Mouse (Mus musculus) embryonic facial prominence, embryonic 15.5 days (tissue): ENCODE data around the gene Dnpep. TPM values are rescaled to one million over a fixed set of nuclear protein-coding genes. Genes with fewer than 3 reads are reported as not detected.

Source experiments
- ATAC-seq: fragments of 200-750 bp; cut with Nextera tagmentation; 2 replicates; pipeline ENCODE4 v1.8.0; 2017; ENCODE audit warnings: low read depth, moderate TSS enrichment; ENCODE audit not compliant: insufficient number of reproducible peaks, low FRiP score, low TSS enrichment
- H3K27ac ChIP-seq: fragments of 300-500 bp; sonication (generic); replicated peaks from 2 replicates; pipeline ENCODE4 v1.5.1; 2015; ENCODE audit warnings: mild to moderate bottlenecking, inconsistent platforms
- H3K27me3 ChIP-seq: fragments of 300-500 bp; sonication (generic); 2 replicates; pipeline ENCODE4 v1.6.1; 2015; ENCODE audit warnings: inconsistent platforms
- H3K36me3 ChIP-seq: fragments of 300-500 bp; sonication (generic); 2 replicates; pipeline ENCODE4 v1.6.1; 2015; ENCODE audit warnings: mild to moderate bottlenecking, inconsistent platforms
- H3K4me1 ChIP-seq: fragments of 300-500 bp; sonication (generic); 2 replicates; pipeline ENCODE4 v1.6.1; 2015; ENCODE audit warnings: inconsistent platforms
- H3K4me2 ChIP-seq: fragments of 300-500 bp; sonication (generic); replicated peaks from 2 replicates; pipeline ENCODE4 v1.6.1; 2015; ENCODE audit warnings: mild to moderate bottlenecking, inconsistent platforms
- H3K4me3 ChIP-seq: fragments of 300-500 bp; sonication (generic); replicated peaks from 2 replicates; pipeline ENCODE4 v1.5.1; 2015; ENCODE audit warnings: mild to moderate bottlenecking, inconsistent platforms
- H3K9ac ChIP-seq: fragments of 300-500 bp; sonication (generic); 2 replicates; pipeline ENCODE4 v1.6.1; 2015; ENCODE audit warnings: inconsistent platforms
- H3K9me3 ChIP-seq: fragments of 300-500 bp; sonication (generic); replicated peaks from 2 replicates; pipeline ENCODE4 v1.6.1; 2016; ENCODE audit warnings: inconsistent platforms
- WGBS: fragments of 180-500 bp; shearing (Covaris S2); methylation state at CpG from one replicate; pipeline ENCODE4 v1.1.7; 2015; 5-methylcytosine and 5-hydroxymethylcytosine counted together
- polyA plus RNA-seq: library from polyadenylated mRNA; unstranded; fragments of >200 nt; fragmentation: Nextera tagmentation; extraction: Ambion mirVana; gene quantifications from 2 replicates; pipeline ENCODE4 v1.2.1, GENCODE M21; 2015

Dnpep gene
- polyA plus RNA-seq, 1 experiment from 2014 or later, result 113 TPM

DNA sequence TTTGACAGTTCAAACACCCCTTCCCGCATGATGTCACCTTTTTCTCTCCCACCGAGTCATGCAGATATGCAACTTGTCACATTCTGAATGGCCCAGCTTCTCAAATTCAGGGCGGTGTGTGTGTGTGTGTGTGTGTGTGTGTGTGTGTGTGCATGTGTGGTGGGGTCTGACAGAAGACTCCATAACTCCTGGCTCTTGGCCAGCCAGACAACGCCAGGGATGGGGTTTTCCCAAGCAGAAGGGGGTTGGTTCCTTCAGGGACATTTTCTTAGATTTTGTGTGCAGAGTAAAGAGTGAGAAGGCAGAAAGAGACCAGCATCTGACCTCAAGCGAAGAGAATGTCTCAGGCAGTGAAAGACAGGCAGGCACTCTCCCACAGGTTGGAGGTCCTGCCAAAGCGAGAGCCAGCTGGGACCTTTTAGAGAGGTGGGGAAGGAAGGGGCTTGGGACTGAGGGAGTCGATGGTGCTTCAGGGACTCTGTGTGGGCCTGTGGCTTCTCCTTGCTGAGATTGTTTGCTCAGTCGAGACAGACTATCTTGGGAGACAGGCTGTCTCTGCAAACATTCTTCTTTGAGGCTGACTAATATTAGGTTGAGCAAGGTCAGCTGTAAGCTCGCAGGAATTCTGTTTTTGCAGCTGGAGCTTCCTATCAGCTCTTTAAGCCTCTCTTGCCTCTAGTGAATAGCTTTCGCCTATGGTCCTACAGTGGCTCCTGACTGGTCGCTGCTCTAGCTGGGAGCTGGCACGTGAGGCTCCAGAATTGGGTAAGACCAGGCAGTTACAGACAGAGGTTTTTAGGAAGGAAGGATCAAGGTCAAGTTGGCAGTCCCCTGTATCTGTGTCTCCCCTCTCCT lies 25.1 kb downstream of the Dnpep start:
- no peaks in the 10 kb centered on the region for H3K4me1 ChIP-seq
- no peak overlapping the region for H3K27ac ChIP-seq
- H3K4me3 ChIP-seq, result no peak overlapping the region
- no peaks in the 10 kb centered on the region for H3K27me3 ChIP-seq
- H3K9ac ChIP-seq, result no peak overlapping the region
- no peaks in the 10 kb centered on the region for H3K9me3 ChIP-seq
- 42% methylated on average over 12 of the region's 12 CpGs for WGBS
- H3K36me3 ChIP-seq, result no peaks in the 10 kb centered on the region
- no peak overlapping the region for H3K4me2 ChIP-seq
- no peak for ATAC-seq

DNA sequence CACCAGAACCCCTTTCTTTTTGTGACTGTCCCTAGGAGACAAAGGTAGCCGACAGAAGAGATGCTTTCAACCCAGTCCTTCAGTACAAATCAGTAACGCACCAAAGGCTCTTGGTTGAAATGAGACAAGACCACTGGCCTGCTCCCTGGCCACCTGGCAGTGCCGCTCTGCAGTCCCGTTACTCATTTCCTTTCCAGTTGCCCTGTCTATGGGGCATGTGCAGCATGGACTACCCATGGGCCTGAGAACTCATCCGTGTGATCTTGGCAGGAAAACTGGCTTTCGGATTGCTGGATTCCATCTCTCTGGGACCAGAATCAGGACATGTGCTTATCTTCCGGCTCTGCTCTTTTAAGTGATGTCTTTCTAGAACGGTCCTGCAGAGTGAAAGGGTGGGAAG lies 26.5 kb downstream of the Dnpep start:
- no peak overlapping the region for H3K27ac ChIP-seq
- no peak overlapping the region for H3K4me3 ChIP-seq
- no peaks in the 10 kb centered on the region for H3K9me3 ChIP-seq
- no peaks in the 10 kb centered on the region for H3K4me1 ChIP-seq
- no peak overlapping the region for H3K4me2 ChIP-seq
- H3K36me3 ChIP-seq, result no peaks in the 10 kb centered on the region
- no peak for ATAC-seq
- no peak overlapping the region for H3K9ac ChIP-seq
- no peaks in the 10 kb centered on the region for H3K27me3 ChIP-seq
- WGBS, result 82% methylated on average over 8 of the region's 8 CpGs

DNA sequence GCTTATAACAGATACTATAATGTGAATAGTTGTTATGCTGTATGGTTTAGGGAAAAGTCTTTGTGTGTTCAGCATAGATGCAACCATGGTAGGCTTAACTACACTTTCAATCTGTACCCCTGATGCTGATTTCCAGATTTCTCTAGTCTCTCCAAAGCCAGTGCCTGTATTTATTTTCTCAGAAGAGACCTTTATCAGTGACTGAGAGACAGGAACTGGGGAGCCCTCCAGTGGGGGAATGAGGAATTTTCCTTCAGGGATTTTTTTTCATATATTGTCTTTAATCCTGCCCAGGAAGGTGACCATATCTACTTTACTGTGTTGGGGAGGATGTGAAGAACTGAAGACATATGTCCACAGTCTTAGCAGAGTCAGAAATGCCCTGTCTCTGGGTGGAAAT lies 27.2 kb downstream of the Dnpep start:
- H3K9ac ChIP-seq, result no peak overlapping the region
- no peak for ATAC-seq

DNA sequence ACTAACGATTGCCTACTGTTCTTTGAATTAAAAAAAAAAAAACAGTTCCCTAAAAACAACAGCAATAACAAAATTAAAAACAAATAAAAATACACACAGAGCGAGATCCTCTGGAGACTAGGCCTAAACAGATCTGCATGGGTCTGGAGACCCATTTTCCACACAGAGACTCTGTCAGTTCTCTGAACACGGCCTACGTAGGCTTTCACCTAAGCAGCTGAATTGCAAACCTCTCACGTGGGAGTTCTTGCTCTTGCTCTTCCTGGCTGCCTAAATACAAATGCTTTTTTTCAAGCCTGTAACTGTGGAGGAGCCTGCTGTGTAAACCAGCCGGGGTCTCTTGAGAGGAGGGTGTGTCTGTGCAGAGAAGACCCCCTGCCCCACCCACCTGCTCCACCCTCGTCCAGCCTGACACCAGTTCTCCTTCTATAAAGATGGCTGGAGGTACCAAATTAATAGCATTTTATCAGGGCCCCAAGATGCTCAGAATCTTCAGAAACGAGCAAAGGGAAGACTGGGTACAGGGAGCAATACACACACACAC lies 27.8 kb downstream of the Dnpep start:
- 56% methylated on average over 8 of the region's 8 CpGs for WGBS
- Histone ChIP-seq H3K4me1 (no peaks in the 10 kb centered on the region), H3K27ac (no peak overlapping the region), H3K4me3 (no peak overlapping the region), H3K27me3 (no peaks in the 10 kb centered on the region), H3K9me3 (no peaks in the 10 kb centered on the region), H3K9ac (no peak overlapping the region), H3K4me2 (no peak overlapping the region), H3K36me3 (no peaks in the 10 kb centered on the region)
- no peak for ATAC-seq

More for the DNA sequence above, 27.2 kb downstream of the Dnpep start:
- H3K27me3 ChIP-seq, result no peaks in the 10 kb centered on the region
- H3K4me1 ChIP-seq, result no peaks in the 10 kb centered on the region
- no peaks in the 10 kb centered on the region for H3K36me3 ChIP-seq
- no peaks in the 10 kb centered on the region for H3K9me3 ChIP-seq
- no peak overlapping the region for H3K4me2 ChIP-seq
- H3K4me3 ChIP-seq, result no peak overlapping the region
- H3K27ac ChIP-seq, result no peak overlapping the region

DNA sequence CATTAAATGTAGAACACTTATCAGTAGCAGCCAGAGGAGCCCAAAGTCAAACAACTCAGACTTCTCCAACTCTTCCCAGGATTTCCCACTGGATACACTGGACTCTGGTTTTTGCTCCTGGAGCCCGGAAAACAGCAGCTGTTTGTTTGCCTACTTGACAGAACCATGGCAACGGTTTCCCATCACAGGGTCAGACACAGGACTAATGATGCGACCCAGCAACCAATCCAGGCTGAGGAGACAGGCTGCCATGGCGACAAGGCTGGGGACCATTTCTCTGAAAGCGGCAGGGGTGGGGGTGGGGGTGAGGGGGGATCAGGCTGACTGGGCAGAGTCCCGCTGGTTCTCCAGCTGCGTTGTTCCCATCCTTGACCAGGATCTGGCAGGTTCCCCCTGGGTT lies 28.4 kb downstream of the Dnpep start:
- Histone ChIP-seq H3K4me1 (no peaks in the 10 kb centered on the region), H3K27ac (no peak overlapping the region), H3K27me3 (no peaks in the 10 kb centered on the region), H3K9me3 (no peaks in the 10 kb centered on the region), H3K9ac (no peak overlapping the region), H3K4me2 (no peak overlapping the region), H3K36me3 (no peaks in the 10 kb centered on the region), H3K4me3 (no peak overlapping the region)
- 10% methylated on average over 7 of the region's 7 CpGs for WGBS
- no peak for ATAC-seq

DNA sequence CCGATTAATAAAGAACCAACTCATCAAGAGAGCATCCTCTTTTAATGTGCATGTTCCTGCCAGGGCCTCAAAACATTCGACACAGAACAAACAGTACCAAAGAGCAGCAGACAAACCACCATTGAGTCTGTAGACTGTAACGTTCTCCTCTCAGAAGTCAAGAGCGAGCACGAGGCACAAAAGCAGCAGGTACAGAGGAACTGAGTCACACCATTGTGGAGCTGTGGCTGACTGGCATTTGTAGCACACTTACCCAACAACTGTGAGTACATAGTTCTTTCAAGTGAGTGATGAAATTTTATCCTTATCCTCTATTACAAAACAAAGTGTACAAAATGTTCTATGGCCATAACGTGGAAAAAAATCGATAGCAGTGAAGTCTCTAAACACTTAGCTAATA lies 32.9 kb downstream of the Dnpep start:
- Histone ChIP-seq H3K4me1 (no peaks in the 10 kb centered on the region), H3K9ac (no peak overlapping the region), H3K4me2 (no peak overlapping the region), H3K27ac (no peak overlapping the region), H3K9me3 (no peaks in the 10 kb centered on the region), H3K36me3 (no peaks in the 10 kb centered on the region), H3K4me3 (no peak overlapping the region), H3K27me3 (no peaks in the 10 kb centered on the region)
- ATAC-seq, result no peak
- WGBS, result 84% methylated on average over 7 of the region's 7 CpGs

DNA sequence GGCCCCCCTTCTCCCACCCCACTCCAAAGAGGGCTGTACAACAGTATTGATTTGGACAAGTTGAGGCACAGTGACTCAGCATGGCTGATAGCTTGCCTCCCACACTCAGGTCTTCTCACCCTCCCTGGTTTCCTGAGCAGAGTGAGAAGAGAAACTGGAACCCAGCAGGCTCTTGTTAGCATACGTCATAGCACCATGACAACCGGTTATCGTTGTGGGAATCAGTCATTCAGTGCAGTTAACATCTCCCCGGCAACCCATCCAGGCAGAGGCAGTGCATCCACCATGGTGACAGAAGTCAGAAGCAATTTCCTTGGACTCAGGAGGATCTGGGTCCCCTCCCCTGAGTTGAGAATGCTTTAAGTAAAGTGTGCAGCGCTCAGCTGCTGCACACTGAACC lies 34.8 kb downstream of the Dnpep start:
- no peak overlapping the region for H3K9ac ChIP-seq
- WGBS, result 73% methylated on average over 5 of the region's 5 CpGs

DNA sequence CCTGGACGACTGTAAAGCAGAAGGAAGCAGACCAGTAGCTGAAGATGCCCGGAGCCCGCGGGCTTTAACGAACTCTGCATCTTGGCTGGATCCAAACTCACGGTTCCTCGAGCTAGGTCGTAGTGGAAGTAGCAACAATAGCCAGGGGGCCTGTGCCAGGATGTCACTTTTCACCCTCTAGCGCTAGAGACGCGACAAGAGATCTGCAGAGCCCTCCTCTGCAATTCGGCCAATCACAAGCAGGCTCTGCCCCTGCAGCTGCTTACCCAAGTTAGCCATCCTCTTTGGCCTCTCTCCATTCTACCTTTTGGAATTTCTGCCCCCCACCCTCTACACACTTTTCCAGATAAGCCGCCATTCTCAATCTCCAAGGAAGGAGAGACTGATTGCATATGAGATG lies 39.6 kb downstream of the Dnpep start, which contains the start of gene Resp18:
Gene Resp18, minus strand, starts transcription at position 188 of the 400 bp plus-strand sequence.
- H3K36me3 ChIP-seq, result no peaks in the 10 kb centered on the region
- 3% methylated on average over 13 of the region's 13 CpGs for WGBS
- H3K27ac ChIP-seq, result no peak within 1 kb of the TSS
- H3K9ac ChIP-seq, result no peak within 1 kb of the TSS
- no peak for ATAC-seq
- no peaks in the 10 kb centered on the region for H3K4me1 ChIP-seq
- peaks cover 22% of the 10 kb centered on the region for H3K27me3 ChIP-seq
- no peak within 1 kb of the TSS for H3K4me2 ChIP-seq
- no peak within 1 kb of the TSS for H3K4me3 ChIP-seq
- no peaks in the 10 kb centered on the region for H3K9me3 ChIP-seq

More for the DNA sequence above, 34.8 kb downstream of the Dnpep start:
- H3K9me3 ChIP-seq, result no peaks in the 10 kb centered on the region
- H3K36me3 ChIP-seq, result no peaks in the 10 kb centered on the region
- ATAC-seq, result no peak
- H3K27me3 ChIP-seq, result peaks cover 10% of the 10 kb centered on the region
- H3K4me1 ChIP-seq, result no peaks in the 10 kb centered on the region
- H3K4me3 ChIP-seq, result no peak overlapping the region
- no peak overlapping the region for H3K27ac ChIP-seq
- H3K4me2 ChIP-seq, result no peak overlapping the region

DNA sequence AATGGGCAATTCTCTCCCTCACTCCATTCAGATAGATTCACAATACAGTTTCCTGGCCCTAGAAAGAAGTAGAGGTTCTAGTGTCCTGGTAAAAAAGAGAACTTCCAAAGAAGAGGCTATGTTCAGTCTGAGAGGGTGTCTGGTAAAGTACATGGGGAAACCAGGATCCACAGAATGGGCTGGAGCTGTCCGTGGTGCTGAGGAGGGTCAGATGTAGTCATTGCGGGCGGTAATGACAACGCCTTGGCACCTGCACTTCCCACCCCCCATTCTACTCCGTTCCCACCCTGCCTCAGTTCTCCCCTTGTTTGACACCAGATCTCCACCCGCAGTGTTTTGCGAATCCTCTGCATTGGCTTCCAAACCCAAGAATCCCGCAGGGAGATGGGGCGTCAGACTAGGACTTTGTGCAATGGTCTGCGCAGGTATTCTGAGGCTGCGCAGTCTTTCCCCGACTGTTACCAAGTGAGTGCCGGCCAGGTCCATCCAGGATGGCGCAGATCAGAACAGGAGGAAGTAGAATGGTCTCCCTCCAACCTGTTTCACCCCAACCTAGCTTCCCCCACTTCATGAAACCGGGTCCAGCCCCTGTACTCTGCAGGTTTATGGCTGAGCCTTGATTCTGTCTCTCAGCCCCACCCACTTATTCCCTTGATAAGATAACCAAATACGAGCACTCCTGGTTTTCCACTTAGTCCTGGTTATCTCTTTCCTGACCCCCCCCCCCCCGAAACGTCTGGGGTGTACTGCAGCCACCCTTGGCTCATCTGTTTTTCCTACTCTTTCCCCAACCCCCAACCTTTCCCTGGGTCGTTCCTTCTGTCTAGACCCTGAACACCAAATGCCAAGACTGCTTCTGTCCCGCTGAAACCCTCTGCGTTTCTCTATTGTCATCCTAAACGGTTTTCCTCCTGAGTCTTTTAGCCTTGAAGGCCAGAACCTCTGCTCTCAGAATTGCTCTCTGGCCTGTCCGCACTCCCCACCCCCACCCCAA lies 40.3 kb downstream of the Dnpep start:
- ATAC-seq, result no peak
- 4% methylated on average over 23 of the region's 23 CpGs for WGBS
- no peak overlapping the region for H3K9ac ChIP-seq

DNA sequence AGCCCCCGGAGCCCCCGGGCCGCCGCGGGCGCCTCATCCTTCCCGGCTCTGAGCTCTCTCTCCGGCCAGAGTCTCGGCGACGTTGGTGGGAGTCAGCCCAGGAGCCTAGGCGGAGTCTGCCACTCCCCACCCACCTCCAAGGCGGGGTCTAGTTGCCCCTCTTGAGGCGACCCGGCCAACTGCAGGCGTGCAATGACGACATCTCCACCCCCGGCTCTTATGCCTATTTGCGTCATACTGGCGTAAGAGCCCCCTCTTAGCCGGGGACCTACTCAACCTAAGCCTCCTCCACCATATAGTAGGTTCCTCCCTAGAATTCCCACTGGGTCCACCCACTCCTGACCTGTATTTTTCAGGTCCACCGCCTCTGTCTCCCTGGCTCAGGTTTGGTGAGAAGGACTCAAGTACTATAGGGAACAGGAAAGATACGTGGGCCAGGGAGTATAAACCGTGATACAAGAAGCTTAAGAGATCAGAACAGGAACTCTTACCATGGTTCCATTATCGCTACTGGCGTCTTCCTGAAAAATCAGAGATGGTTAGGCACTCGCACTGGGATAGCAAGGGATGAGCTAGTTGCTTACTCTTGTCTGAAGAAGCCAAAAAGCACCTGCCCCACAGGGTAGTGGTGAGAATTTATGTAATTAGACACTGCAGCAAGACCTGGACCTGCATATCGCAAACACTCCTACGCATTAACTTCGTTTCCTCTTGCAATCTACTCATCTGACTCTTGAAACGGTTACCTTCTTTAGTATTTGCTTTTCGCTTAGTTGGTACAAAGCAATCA lies 53.5 kb downstream of the Dnpep start, which contains the start of gene Ptprn:
Gene Ptprn, minus strand, starts transcription at position 412 of the 790 bp plus-strand sequence.
- H3K4me1 ChIP-seq, result 0 out of 2 replicates have a peak, but pooled peaks cover 3% of the 10 kb centered on the region
- no peak within 1 kb of the TSS for H3K9ac ChIP-seq
- 11% methylated on average over 32 of the region's 32 CpGs for WGBS
- peak within 1 kb of the TSS; percentile 15; the same call in 1 of the 2 replicates for H3K4me3 ChIP-seq
- no peak within 1 kb of the TSS for H3K4me2 ChIP-seq
- no peaks in the 10 kb centered on the region for H3K9me3 ChIP-seq
- no peak within 1 kb of the TSS for H3K27ac ChIP-seq
- no peaks in the 10 kb centered on the region for H3K36me3 ChIP-seq
- no peak for ATAC-seq
- H3K27me3 ChIP-seq, result peaks cover 54% of the 10 kb centered on the region

More for the DNA sequence above, 40.3 kb downstream of the Dnpep start:
- Histone ChIP-seq H3K36me3 (no peaks in the 10 kb centered on the region), H3K4me2 (no peak overlapping the region), H3K9me3 (no peaks in the 10 kb centered on the region), H3K27me3 (peaks cover 22% of the 10 kb centered on the region), H3K27ac (no peak overlapping the region), H3K4me1 (no peaks in the 10 kb centered on the region), H3K4me3 (no peak overlapping the region)
